Mouse (Mus musculus) inflammation-experienced regulatory T-cells, adult 16 weeks (primary cell): ENCODE measurements around the gene Gm9999. TPM values are rescaled to one million over a fixed set of nuclear protein-coding genes. Genes with fewer than 3 reads are reported as not detected.

Source experiments
- polyA plus RNA-seq: library from polyadenylated mRNA; unstranded; fragments of 100-300 nt; shearing (Covaris generic); gene quantifications from one replicate; pipeline ENCODE4 v1.2.1, GENCODE M21; 2017

Gene Gm9999
- not detected for polyA plus RNA-seq

GRCm38 (mm10) chr7:46983280-46983679 lies at the start of gene Gm9999:
TSS of gene Gm9999 (plus strand) at chr7:46983580.

GRCm38 (mm10) chr7:46957831-46958691 lies 25.3 kb upstream of the Gm9999 start, which contains the start of gene Uevld:
TSS of gene Uevld (minus strand) at chr7:46958527.

GRCm38 (mm10) chr7:47008168-47008993 lies 25.0 kb downstream of the Gm9999 start, which contains the start of gene Spty2d1:
TSS of gene Spty2d1 (minus strand) at chr7:47008411.

Other genes starting within 250 kb of the Gm9999 start
- not detected for gene Saa1, start 240.6 kb upstream of the Gm9999 start, polyA plus RNA-seq
- not detected for gene Saa2, start 231.8 kb upstream of the Gm9999 start, polyA plus RNA-seq
- gene Hps5, start 187.5 kb upstream of the Gm9999 start, polyA plus RNA-seq: 37.9 TPM
- gene Gtf2h1, start 187.5 kb upstream of the Gm9999 start, polyA plus RNA-seq: 50.6 TPM
- gene Ldha, start 142.1 kb upstream of the Gm9999 start, polyA plus RNA-seq: 1,236 TPM
- not detected for gene Ldhc, start 122.4 kb upstream of the Gm9999 start, polyA plus RNA-seq
- gene Tsg101, start 63.6 kb upstream of the Gm9999 start, polyA plus RNA-seq: 158 TPM
- gene Uevld, start 25.1 kb upstream of the Gm9999 start, polyA plus RNA-seq: 9.8 TPM
- gene Spty2d1, start 24.8 kb downstream of the Gm9999 start, polyA plus RNA-seq: 54.6 TPM
- gene Tmem86a, start 67.0 kb downstream of the Gm9999 start, polyA plus RNA-seq: 9.9 TPM
- gene Ptpn5, start 150.1 kb downstream of the Gm9999 start, polyA plus RNA-seq: 23.5 TPM
- gene Mrgpra6, start 221.3 kb downstream of the Gm9999 start, polyA plus RNA-seq: not detected